Mouse (Mus musculus) G1E-ER4 (cell line): ENCODE measurements around the gene Arid1b. TPM values are rescaled to one million over a fixed set of nuclear protein-coding genes. Genes with fewer than 3 reads are reported as not detected.

Source experiments
- GATA1 ChIP-seq: IDR thresholded peaks from one replicate; pipeline ENCODE4 v1.8.0; 2012; ENCODE audit warnings: low read length, inconsistent platforms
- polyA plus RNA-seq: library from polyadenylated mRNA; stranded (reverse); fragments of >175 nt; gene quantifications from 2 replicates; pipeline ENCODE4 v1.2.3, GENCODE M21; 2012

Arid1b gene
- polyA plus RNA-seq, 1 experiment = 37.7 TPM

DNA sequence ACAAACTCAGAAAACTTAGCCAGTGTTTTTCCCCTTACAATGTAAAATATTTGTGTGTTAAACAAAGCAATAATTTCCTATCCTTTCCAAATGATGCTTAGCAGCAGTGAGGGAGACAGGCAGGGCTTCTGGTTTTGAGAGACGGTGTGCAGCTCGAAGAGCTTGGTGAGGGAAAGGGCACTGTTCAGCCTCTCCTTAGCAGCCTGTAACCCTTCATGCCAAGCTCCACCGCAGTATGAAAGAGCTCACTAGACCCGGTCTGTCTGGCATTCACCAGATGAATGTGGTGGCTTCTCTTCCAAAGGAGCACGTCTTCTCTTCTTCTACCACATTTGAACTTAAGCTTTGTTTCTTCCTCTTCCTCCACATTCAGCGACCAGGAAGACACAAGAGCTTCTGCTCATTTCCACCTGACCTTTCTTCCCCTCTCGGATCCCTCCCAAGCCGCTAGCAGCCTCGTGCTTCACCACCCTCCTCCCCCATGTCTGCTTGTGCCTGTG is 255.6 kb downstream of the Arid1b start:
- TF ChIP-seq GATA1 = no peak

DNA sequence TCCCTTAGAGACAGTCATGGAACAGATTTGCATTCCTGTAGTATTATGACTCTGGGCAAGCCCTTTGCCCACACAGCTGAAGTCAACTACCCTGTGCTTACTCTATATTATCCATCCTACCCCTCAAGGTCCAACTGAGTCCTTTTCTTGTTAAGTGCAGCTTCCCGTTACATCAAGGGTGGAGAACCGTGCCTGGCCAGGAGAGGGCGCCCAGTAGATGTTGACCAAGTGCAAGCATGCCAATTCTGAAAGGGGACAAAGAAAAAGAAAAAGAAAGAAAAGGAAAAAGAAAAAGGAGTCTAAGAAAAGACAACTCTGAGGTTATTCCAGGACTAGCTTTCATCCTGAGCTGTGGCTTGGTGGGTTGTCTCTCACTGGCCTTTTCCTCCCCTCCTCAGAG is 258.3 kb downstream of the Arid1b start:
- no peak for TF ChIP-seq GATA1

DNA sequence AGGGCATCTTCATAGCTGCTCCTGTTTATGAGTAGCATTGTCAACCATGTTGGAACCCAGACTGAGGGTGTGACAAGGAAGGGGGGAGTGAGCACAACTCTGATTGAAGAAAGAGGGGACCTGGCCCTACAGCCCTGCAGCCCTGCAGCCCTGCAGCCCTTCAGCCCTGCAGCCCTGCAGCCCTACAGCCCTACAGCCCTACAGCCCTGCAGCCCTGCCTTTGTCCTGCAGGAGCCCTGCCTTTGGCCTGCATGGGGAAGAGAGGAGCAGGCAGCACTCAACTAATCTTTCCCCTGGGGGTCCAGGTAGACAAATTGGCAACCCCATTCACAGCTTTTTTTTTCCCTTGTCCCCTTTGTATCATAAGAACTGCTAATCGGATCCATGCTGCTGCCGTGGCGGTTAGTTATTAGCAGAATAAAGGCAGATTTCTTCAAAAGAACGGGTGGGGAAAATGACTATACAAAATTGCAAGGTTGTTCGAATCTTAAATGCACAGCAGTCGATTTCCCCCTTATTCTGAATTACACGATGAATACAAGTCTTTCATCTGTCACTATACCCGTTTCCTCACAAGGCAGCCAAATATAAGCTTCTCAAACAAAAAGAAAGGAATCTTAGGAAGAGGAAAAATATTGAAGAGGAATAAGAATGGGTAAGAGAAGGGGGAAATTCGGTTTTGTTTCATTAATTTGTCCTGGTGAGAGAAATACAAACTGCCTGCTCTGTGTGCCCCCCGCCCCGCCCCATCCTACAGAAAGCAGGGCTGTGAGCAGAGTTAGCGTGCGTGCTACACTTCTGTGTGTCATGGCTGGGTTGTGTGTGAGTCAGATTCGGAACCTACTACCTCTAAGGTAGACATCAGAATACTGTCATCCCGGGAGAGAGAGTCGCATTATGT is 260.8 kb downstream of the Arid1b start:
- no peak for TF ChIP-seq GATA1

DNA sequence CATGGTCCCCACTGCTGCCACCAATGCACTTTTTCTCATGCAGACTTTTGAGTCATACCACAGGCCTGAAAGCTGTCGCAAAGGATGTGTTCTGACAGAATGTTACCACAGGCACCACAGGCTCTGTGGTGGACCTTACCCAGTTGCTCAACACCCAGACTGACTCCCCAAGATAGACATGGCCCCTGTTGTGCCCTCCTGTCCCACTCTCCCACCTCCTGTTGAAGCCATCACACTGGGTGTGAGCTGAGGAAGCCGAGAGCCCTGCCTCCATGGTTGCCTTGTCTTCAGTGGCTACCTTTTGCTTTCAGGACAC is 261.4 kb downstream of the Arid1b start:
- no peak for TF ChIP-seq GATA1

DNA sequence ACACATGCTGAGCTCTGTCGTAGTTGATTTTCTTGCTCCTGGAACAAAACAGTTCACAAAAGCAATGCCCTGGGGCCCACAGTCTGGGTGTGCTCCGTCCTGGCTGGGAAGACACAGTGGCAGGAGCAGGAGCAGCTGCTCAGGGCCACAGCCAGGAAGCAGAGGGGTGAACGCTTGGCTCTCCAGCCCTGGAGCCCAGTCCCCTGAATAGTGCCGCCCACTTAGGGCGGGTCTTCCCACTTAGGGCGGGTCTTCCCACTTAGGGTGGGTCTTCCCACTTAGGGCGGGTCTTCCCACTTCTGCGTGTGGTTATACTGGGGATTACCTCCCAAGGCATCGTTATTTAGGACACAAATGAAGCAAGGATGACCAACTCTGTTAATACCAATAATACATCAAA is 264.8 kb downstream of the Arid1b start:
- TF ChIP-seq GATA1 = no peak

DNA sequence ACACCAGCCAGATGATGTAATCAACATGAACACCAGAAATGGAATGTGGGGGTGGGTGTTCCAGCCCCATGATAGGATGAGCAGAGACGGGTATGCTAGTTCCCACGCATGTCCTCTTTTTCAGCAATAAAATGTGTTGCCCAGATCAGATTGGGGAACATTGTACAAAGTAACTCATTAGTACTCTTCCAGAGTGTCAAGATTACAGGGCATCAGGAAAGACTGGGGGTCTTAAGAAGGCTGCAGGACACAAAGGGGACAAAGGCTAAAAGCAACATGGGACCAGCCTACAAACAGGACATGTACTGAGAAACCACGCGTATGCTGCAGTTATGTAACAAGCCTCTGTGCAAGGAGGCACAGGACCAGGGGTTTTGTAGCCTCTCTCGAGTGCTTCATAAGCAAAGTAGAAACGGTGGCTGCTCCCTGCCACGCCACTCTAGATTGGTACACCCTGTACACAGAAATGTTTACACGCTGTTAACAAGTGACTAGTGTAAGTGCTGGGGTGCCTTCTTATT is 267.1 kb downstream of the Arid1b start:
- TF ChIP-seq GATA1 = no peak

DNA sequence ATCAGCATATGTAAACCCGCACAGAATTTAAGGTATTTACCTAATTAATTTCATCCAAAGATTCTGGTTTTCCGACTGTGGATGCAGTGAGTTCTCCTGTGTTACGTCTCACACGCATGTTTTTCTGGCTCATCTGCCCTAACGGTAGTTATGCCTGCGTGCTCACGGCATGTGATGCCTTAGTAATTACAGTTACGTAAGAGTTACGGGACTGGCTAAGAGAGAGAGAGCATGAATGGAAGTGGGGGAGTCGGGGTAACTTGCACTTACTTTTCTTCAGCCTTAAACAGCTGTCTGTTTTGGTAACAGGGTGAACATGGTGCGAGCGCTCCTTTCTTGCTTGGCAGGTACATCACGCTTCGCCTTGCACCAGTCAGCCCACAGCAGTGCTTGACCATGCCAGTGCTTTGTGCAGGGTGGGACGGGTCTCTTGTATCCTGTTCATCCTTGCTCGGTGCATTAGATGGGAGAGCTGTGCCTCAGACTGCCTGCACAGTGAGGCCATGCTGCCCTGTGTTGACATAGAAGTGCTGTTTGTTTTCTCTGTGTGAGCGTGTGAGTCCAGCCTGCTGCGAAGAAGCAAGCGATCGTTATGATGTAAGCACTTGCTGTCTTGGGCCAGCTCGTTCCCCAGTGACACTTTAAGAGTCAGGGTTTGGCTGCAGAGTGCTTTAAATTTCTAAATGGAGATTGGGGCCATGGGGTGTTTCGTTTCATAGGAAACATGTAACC is 267.9 kb downstream of the Arid1b start:
- no peak for TF ChIP-seq GATA1

DNA sequence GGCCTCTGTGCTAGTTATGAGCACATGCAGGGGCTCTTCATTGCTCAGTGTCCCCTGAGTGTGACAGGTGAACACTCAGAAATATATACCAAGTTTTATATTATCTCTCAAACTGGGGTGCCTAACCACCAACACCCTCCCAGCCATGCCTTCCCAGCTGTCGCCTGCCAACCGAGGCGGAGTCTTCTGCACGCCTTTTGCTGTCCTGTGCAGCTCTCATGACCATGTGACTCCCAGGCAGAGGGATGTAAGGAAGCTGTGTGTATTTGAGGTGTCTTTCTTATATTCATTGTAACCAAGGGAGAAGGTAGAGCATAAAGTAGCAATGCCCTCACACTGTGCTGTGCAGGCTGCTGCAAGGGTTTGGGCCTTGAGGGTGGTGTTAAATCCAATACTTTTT is 268.7 kb downstream of the Arid1b start:
- no peak for TF ChIP-seq GATA1

DNA sequence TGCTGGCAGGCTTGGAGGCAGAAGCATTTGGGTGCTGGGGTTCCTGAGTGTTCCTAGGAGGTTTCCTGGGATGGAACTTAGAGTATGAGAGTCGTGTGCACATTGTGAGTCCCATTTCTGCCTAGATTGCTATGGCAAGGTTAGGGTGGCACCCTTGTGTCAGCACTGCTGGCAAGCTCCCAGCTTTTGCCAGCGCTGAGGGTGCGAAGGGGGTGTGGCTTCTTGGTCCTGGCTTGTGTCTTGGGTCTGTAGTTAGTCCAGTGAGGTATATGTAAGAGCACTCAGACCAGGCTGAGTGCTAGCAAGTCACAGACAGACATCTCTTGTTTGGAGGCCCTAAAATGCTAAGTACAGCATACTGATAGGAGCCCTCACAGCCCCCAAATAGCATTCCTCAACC is 270.7 kb downstream of the Arid1b start:
- TF ChIP-seq GATA1 = no peak

DNA sequence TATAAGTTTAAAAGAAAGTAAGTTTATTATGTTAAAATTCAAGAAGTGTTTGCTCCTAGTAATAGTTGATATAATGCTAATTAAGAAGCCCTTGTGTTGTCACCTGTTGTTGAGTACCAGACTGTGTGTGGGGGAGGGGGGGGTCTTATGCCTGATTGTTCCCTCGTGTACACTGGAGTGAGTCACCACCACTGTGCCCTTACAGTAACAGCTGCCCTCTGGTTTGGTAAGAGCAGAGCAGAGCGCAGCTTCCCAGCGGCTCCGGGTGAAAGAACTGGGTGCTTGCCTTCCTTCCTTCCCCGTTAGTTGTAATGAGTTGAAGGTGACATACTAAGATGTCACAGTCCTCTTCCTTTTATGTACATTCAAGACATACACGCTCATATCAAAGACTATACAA is 271.5 kb downstream of the Arid1b start:
- TF ChIP-seq GATA1 = no peak

DNA sequence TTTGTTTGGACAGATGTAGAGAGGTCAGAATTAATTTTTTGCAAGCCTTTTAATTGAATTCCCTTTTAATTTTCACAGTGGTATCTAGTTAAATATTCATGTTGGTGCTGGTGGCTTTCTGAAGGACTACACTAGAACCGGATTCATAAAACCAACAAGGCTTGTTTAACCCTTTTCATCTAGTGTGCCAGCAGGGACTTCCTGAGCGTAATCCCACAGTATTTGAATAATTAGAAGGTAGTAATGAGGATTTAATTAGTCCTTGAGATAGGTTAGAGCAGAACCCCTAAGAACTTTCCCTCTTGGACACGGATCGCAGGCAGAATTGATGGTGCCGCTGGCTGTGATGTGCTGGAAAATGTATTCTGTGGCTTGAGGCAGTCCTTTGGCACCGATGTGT is 273.6 kb downstream of the Arid1b start:
- no peak for TF ChIP-seq GATA1

DNA sequence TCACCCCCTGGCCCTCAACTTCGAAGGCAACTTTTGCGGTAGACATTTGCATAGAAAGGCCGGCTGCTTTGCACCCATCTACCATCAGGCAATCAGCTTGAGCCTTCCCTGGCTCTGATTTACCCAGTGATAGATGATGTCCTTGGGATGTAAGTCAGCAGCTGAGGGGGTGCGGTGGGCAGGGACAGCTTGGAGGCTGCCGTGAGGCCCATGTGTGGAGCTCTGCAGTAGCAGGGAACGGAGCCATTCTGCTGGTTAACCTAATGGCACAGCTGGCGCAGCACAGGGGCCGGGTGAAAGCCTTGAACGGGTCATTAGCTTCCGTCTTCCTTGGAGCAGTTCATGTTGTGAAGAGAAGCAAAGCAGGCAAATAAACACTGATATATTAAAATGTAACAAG is 275.2 kb downstream of the Arid1b start:
- no peak for TF ChIP-seq GATA1

DNA sequence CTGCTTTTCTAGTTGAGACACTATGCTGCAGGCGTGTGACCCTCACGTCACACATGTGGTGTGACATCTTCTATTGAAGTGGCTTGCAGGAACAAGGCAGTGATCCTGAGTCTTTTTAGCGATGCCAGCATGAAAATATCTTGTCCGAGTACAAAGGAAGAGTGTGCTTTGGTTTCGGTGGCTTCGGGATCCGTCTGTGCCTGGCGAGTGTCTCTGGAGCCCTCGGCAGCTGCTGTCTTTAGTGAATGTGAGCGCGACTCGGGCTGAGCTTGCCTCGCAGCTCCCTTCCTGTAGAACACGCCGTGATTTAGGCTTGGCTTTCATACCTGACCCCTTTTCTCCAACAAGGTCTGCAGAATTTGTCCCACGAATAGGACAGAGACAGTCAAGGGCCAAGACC is 275.6 kb downstream of the Arid1b start:
- TF ChIP-seq GATA1 = no peak

DNA sequence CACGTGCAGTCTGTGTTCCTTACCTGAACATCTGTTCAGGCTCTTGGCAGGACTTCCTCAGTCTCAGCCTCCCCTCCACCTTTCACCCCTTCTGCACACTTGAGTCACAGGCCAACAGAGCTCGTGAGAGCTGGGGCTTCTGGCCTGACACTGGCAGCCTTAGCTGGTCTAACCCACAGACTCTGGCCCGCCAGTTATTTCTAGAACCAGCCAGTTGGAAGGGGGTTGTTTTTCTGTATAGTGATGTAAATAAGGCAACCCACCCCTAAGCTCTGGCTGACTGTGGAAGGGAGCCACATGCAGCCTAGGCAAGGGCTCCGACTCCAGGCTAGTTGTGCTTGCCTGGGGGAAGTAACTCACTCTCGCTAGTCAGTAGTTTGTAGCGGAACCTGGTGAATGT is 276.7 kb downstream of the Arid1b start:
- TF ChIP-seq GATA1 = no peak

DNA sequence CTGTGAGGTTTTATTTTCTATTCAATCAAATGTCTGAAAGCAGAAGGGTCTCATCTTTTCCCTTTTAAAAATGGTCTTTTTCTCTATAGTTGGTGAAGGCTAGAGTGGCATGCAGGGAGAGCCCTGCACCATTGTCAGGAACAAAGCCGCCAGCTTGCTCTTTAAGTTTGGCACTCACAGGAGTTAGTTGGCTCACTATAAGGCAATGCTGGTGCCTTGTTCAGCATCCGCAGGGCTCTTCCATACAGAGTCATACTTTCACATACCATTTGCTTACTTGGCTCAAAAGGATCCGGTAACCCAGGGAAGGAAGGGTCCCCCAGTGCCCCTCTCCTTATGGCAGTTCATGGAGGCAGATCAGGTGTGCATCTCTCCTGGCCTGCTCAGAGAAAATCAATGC is 279.0 kb downstream of the Arid1b start:
- no peak for TF ChIP-seq GATA1

DNA sequence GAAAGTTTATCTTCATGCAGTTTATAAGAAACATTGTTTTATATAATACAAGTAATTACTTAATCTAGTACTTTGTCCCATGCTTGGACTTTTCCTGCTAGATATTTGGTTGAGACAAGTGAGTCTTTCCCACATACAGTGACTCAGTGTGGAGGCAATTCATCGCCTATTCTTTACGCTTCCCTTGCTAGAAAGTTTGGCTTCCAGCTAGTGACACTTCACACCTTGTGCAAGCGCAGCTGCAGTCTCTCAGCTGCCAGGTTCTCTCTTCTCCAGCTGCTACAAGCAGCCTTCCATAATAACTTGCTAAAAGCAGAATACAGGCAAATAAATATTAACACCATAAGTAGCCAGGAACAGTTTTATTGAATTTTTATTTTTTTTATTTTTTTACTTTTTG is 279.6 kb downstream of the Arid1b start:
- TF ChIP-seq GATA1 = no peak

DNA sequence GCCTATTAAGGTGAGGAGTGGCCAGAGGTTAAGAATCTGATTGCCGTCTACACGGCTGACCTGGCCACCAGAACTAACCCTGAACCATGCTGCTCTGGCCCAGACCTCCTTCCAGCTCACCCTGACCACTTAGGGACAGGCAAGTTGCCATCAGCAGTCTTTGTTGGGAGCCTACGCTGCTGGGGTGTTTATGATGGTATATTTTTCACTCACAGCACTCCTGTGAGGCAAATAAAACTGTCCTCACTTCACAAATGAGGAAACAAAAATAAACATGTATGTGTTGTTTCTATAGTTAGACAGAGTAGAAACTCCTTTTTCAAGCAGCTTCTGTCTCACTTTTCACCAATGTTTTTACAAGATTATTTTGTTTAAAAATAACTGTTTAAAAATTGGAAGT is 280.3 kb downstream of the Arid1b start:
- no peak for TF ChIP-seq GATA1
